Mouse (Mus musculus): ENCODE data around the gene Prpf38b. TPM values are rescaled to one million over a fixed set of nuclear protein-coding genes. Genes with fewer than 3 reads are reported as not detected.
"Not testable (repeated sequence)": the region's sequence is repeated elsewhere in the genome, so short reads cannot be mapped to it uniquely, and the experiment has no call there.

The Prpf38b gene
- polyA plus RNA-seq, 1 experiment from 2014 or later, result 72.0 TPM

GRCm38 (mm10) chr3:108886934-108887617 lies 24.5 kb downstream of the Prpf38b start:
- no peak for TF ChIP-seq CTCF (IDR thresholded peaks at IDR 0.05; ENCODE audit: low read depth)
- no peak overlapping the region for H3K9ac ChIP-seq
- DNase-seq (no peak), ATAC-seq (ENCODE audit: insufficient read depth) (no peak)
- no peak overlapping the region for H3K4me3 ChIP-seq (ENCODE audit: low read depth, low read length)
- peak overlapping the region; percentile 89; the same call in 1 of the 2 replicates for H3K27ac ChIP-seq (ENCODE audit: low read depth)
- peaks cover 7% of the 10 kb centered on the region; the same call in 1 of the 2 replicates for H3K4me1 ChIP-seq (ENCODE audit: insufficient read depth)
- no peak overlapping the region for H3K4me2 ChIP-seq
- 65% methylated on average over 12 of the region's 12 CpGs for WGBS
- no peaks in the 10 kb centered on the region for H3K9me3 ChIP-seq (ENCODE audit: low read depth, low read length)
- no peaks in the 10 kb centered on the region for H3K27me3 ChIP-seq (ENCODE audit: insufficient read depth, low read length)
- H3K36me3 ChIP-seq (ENCODE audit: insufficient read depth), result no peaks in the 10 kb centered on the region

- Histone ChIP-seq H3K27me3 (ENCODE audit: insufficient read depth, low read length) (no peaks in the 10 kb centered on the region), H3K9ac (no peak overlapping the region), H3K4me2 (peak overlapping the region; percentile 7; the same call in 1 of the 2 replicates), H3K4me3 (ENCODE audit: low read depth, low read length) (no peak overlapping the region), H3K9me3 (ENCODE audit: low read depth, low read length) (no peaks in the 10 kb centered on the region), H3K4me1 (ENCODE audit: insufficient read depth) (peaks cover 7% of the 10 kb centered on the region), H3K36me3 (ENCODE audit: insufficient read depth) (no peaks in the 10 kb centered on the region), H3K27ac (ENCODE audit: low read depth) (peak overlapping the region; percentile 89)
- DNase-seq, result peak; percentile 84
- WGBS, result 34% methylated on average over 9 of the region's 9 CpGs
- ATAC-seq (ENCODE audit: insufficient read depth), result peak; percentile 91
- no peak for TF ChIP-seq CTCF (IDR thresholded peaks at IDR 0.05; ENCODE audit: low read depth)
Observed at GRCm38 (mm10) chr3:108885686-108886530, 25.6 kb downstream of the Prpf38b start.

GRCm38 (mm10) chr3:108884706-108885289 lies 26.7 kb downstream of the Prpf38b start:
- H3K9ac ChIP-seq, result no peak overlapping the region
- no peak for TF ChIP-seq CTCF (IDR thresholded peaks at IDR 0.05; ENCODE audit: low read depth)
- ATAC-seq (ENCODE audit: insufficient read depth) (no peak), DNase-seq (no peak)
- H3K9me3 ChIP-seq (ENCODE audit: low read depth, low read length), result no peaks in the 10 kb centered on the region
- no peak overlapping the region for H3K4me3 ChIP-seq (ENCODE audit: low read depth, low read length)
- peaks cover 11% of the 10 kb centered on the region for H3K4me1 ChIP-seq (ENCODE audit: insufficient read depth)
- no peak overlapping the region for H3K4me2 ChIP-seq
- H3K27ac ChIP-seq (ENCODE audit: low read depth), result peak overlapping the region; percentile 89; the same call in 1 of the 2 replicates
- H3K36me3 ChIP-seq (ENCODE audit: insufficient read depth), result no peaks in the 10 kb centered on the region
- 67% methylated on average over 8 of the region's 8 CpGs for WGBS
- no peaks in the 10 kb centered on the region for H3K27me3 ChIP-seq (ENCODE audit: insufficient read depth, low read length)

- H3K36me3 ChIP-seq (ENCODE audit: insufficient read depth), result no peaks in the 10 kb centered on the region
- H3K9me3 ChIP-seq (ENCODE audit: low read depth, low read length), result no peaks in the 10 kb centered on the region
- no peak for TF ChIP-seq CTCF (IDR thresholded peaks at IDR 0.05; ENCODE audit: low read depth)
- no peaks in the 10 kb centered on the region for H3K27me3 ChIP-seq (ENCODE audit: insufficient read depth, low read length)
- ATAC-seq (ENCODE audit: insufficient read depth), result no peak
- H3K27ac ChIP-seq (ENCODE audit: low read depth), result no peak overlapping the region
- no peak overlapping the region for H3K4me3 ChIP-seq (ENCODE audit: low read depth, low read length)
- H3K9ac ChIP-seq, result no peak overlapping the region
- H3K4me2 ChIP-seq, result no peak overlapping the region
- DNase-seq, result no peak
- peaks cover 22% of the 10 kb centered on the region for H3K4me1 ChIP-seq (ENCODE audit: insufficient read depth)
- WGBS, result 91% methylated on average over 2 of the region's 2 CpGs
Observed at GRCm38 (mm10) chr3:108883067-108883466, 28.5 kb downstream of the Prpf38b start.

DNA sequence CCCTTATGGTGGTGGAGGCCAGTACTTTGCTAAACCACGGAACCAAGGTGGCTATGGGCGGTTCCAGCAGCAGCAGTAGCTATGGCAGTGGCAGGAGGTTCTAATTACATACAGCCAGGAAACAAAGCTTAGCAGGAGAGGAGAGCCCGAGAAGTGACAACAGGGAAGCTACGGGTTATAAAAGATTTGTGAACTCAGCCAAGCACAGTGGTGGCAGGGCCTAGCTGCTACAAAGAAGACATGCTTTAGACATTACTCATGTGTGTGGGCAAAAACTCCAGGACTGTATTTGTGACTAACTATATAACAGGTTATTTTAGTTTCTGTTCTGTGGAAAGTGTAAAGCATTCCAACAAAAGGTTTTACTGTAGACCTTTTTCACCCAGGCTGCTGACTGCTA lies 29.7 kb downstream of the Prpf38b start:
- not testable (repeated sequence) for ATAC-seq (ENCODE audit: insufficient read depth)
- peaks cover 22% of the 10 kb centered on the region for H3K4me1 ChIP-seq (ENCODE audit: insufficient read depth)

GRCm38 (mm10) chr3:108880544-108881507 lies 30.7 kb downstream of the Prpf38b start:
- peak; percentile 61 for ATAC-seq (ENCODE audit: insufficient read depth)
- no peaks in the 10 kb centered on the region for H3K9me3 ChIP-seq (ENCODE audit: low read depth, low read length)
- H3K27ac ChIP-seq (ENCODE audit: low read depth), result peak overlapping the region; percentile 39; the same call in 1 of the 2 replicates
- peak; percentile 73 for DNase-seq
- H3K4me3 ChIP-seq (ENCODE audit: low read depth, low read length), result no peak overlapping the region
- WGBS, result 25% methylated on average over 28 of the region's 28 CpGs
- H3K4me1 ChIP-seq (ENCODE audit: insufficient read depth), result peaks cover 15% of the 10 kb centered on the region
- peak overlapping the region; percentile 38 for H3K4me2 ChIP-seq
- TF ChIP-seq CTCF (IDR thresholded peaks at IDR 0.05; ENCODE audit: low read depth), result no peak
- no peaks in the 10 kb centered on the region for H3K27me3 ChIP-seq (ENCODE audit: insufficient read depth, low read length)
- H3K9ac ChIP-seq, result 0 out of 2 replicates have a peak overlapping the region, but pooled peaks have one; percentile 21
- H3K36me3 ChIP-seq (ENCODE audit: insufficient read depth), result no peaks in the 10 kb centered on the region

More for the DNA sequence above, 29.7 kb downstream of the Prpf38b start:
- H3K4me2 ChIP-seq; H3K9ac ChIP-seq; H3K27ac ChIP-seq (ENCODE audit: low read depth); H3K4me3 ChIP-seq (ENCODE audit: low read depth, low read length); DNase-seq; H3K9me3 ChIP-seq (ENCODE audit: low read depth, low read length); H3K27me3 ChIP-seq (ENCODE audit: insufficient read depth, low read length); H3K36me3 ChIP-seq (ENCODE audit: insufficient read depth): not testable (repeated sequence)
- 49% methylated on average over 4 of the region's 4 CpGs for WGBS

Measured in lung, embryonic 14.5 days (tissue).